Mouse (Mus musculus) fibroblast of lung, adult 2 months (primary cell): ENCODE data around the gene Fn1.

Experiments
- DNase-seq: peaks from one replicate; pipeline ENCODE4 v3.0.0-alpha.2; 2011; ENCODE audit warnings: low read depth

Fn1 gene

GRCm38 (mm10) chr1:71650741-71651140 is 2.3 kb downstream of the Fn1 start:
- DNase-seq: no peak

GRCm38 (mm10) chr1:71648166-71648565 is 4.8 kb downstream of the Fn1 start:
- DNase-seq: no peak

GRCm38 (mm10) chr1:71646774-71647173 is 6.2 kb downstream of the Fn1 start:
- no peak for DNase-seq

- no peak for DNase-seq
Observed at GRCm38 (mm10) chr1:71645999-71646398, 7.0 kb downstream of the Fn1 start.

- DNase-seq: no peak
Observed at GRCm38 (mm10) chr1:71645466-71645865, 7.5 kb downstream of the Fn1 start.

- DNase-seq: no peak
Observed at GRCm38 (mm10) chr1:71642794-71643193, 10.2 kb downstream of the Fn1 start.

- DNase-seq: no peak
Observed at GRCm38 (mm10) chr1:71641206-71641605, 11.8 kb downstream of the Fn1 start.

- no peak for DNase-seq
Observed at GRCm38 (mm10) chr1:71640157-71640556, 12.8 kb downstream of the Fn1 start.

- DNase-seq: no peak
Observed at GRCm38 (mm10) chr1:71636665-71637064, 16.3 kb downstream of the Fn1 start.

GRCm38 (mm10) chr1:71636116-71636515 is 16.9 kb downstream of the Fn1 start:
- DNase-seq: no peak

- no peak for DNase-seq
Observed at GRCm38 (mm10) chr1:71635101-71636014, 17.6 kb downstream of the Fn1 start.

- DNase-seq: no peak
Observed at GRCm38 (mm10) chr1:71634471-71634981, 18.5 kb downstream of the Fn1 start.

GRCm38 (mm10) chr1:71632387-71632786 is 20.6 kb downstream of the Fn1 start:
- DNase-seq: no peak

GRCm38 (mm10) chr1:71631811-71632210 is 21.2 kb downstream of the Fn1 start:
- DNase-seq: no peak

- no peak for DNase-seq
Observed at GRCm38 (mm10) chr1:71630243-71630642, 22.8 kb downstream of the Fn1 start.

GRCm38 (mm10) chr1:71623625-71624024 is 29.4 kb downstream of the Fn1 start:
- DNase-seq: no peak

GRCm38 (mm10) chr1:71621526-71621925 is 31.5 kb downstream of the Fn1 start:
- no peak for DNase-seq

GRCm38 (mm10) chr1:71614545-71615246 is 38.3 kb downstream of the Fn1 start:
- no peak for DNase-seq

- DNase-seq: no peak
Observed at GRCm38 (mm10) chr1:71612256-71612655, 40.7 kb downstream of the Fn1 start.

- DNase-seq: no peak
Observed at GRCm38 (mm10) chr1:71609916-71610315, 43.1 kb downstream of the Fn1 start.

- no peak for DNase-seq
Observed at GRCm38 (mm10) chr1:71609057-71609775, 43.8 kb downstream of the Fn1 start.

GRCm38 (mm10) chr1:71606600-71607325 is 46.2 kb downstream of the Fn1 start:
- DNase-seq: no peak
